Mouse (Mus musculus) thymus, postnatal 0 days (tissue): ENCODE measurements around the gene Trim30a. TPM values are rescaled to one million over a fixed set of nuclear protein-coding genes. Genes with fewer than 3 reads are reported as not detected.
A peak's percentile ranks its signal among the peaks of the same experiment; 100 is the strongest.
"Not testable (repeated sequence)": the region's sequence is repeated elsewhere in the genome, so short reads cannot be mapped to it uniquely, and the experiment has no call there.

ENCODE experiments used
- DNase-seq: peaks from one replicate; pipeline ENCODE4 v3.0.0-alpha.2; 2015; ENCODE audit warnings: low spot score
- polyA plus RNA-seq: library from polyadenylated mRNA; unstranded; fragments of >200 nt; fragmentation: Nextera tagmentation; extraction: Ambion mirVana; gene quantifications from 2 replicates; pipeline ENCODE4 v1.2.1, GENCODE M21; 2015

The Trim30a gene
- 15.3 and 17.9 TPM in 2 replicates for polyA plus RNA-seq

DNA sequence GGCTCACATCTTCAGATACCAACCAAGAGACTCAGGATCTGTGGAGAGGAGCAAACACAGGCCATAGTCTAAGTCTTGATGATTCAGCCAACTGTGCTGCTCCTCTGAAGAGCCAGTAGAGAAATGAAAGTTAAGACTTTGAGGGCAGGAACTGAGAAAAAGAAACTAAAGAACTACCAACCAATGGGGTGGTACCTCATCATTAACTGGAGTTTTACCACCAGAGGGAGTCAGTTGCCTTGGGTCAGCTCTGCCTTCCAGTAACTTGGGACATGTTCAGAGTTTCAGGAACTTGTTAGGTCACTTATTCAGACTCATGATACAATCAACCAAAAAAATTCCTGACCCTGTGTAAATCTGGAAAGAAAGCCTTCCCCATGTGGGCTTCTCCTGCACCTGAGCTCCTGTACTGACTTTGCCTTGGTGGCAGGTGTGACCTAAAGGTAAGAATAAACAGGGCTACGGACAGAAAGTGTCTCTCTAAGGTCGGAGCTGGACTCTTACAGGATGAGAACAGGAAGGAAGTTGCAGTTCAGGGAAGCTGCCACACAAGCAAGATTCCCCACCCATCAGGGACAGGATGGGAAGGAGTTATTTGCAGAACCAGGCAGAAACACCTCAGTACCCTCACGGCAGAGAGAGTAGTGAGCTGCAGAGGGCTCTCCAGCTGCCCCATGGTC lies at the start of gene Trim30a:
TSS of gene Trim30a (minus strand) at position 129 of the 680 bp plus-strand sequence.
- peak; percentile 33 for DNase-seq

DNA sequence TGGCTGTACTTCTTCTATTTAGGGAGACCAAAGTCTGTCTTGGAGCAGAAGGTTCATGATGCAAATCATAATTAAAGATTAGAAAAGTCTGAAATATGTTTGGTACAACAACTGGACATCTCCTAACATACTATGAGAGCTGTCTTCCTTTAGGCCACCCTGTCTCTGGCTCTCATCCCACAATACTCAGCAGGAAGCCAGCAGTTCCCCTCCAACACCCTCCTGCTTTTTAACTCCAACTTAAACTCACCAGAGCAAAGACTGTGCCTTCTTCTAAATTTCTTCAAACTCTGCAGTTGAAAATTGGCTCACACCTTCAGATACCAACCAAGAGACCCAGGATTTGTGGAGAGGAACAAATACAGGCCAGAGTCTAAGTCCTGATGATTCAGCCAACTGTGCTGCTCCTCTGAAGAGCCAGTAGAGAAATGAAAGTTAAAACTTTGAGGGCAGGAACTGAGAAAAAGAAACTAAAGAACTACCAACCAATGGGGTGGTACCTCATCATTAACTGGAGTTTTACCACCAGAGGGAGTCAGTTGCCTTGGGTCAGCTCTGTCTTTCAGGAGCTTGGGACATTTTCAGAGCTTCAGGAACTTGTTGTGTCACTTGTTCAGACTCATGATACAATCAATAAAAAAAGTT lies 42.5 kb upstream of the Trim30a start, which contains the start of gene Trim30d:
TSS of gene Trim30d (minus strand) at position 429 of the 645 bp plus-strand sequence.
- peak; percentile 24 for DNase-seq

DNA sequence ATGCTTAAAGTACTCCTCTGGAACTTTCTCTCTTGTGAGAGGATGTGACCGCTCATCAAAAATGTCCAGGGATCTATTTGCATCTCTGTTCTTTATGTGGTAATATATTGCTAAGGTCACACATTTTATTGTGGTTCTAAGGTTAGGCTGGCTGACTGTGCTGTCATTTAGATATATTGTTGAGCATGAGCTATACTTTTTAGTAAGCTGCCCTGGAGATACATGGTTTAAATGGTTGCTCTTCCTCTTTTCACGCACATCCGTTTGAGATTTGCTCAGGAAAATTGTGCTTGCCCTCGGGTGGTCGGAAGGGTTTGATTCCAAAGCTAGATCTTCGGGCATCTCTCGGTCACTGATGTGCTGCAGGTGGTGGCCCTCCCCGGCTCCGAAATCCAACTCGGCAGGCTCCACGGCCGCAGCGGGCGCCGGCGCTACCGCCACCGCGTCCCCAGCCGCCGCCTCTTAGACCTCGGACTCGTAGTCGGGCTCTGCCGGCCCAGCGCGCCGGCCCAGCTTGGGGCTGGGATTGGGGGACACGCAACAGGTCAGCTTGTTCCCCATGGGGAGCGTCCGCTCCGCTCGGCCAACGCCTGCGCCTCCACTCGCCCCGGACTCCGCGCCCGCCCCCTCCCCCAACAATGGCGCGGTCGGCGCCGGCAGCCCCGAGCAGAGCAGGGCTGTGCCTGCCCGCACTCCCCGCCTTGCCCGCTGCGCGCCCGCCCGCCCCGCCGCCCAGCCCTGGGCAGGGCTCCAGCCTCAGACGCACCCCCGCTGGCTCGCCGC lies 36.8 kb upstream of the Trim30a start:
- no peak for DNase-seq

DNA sequence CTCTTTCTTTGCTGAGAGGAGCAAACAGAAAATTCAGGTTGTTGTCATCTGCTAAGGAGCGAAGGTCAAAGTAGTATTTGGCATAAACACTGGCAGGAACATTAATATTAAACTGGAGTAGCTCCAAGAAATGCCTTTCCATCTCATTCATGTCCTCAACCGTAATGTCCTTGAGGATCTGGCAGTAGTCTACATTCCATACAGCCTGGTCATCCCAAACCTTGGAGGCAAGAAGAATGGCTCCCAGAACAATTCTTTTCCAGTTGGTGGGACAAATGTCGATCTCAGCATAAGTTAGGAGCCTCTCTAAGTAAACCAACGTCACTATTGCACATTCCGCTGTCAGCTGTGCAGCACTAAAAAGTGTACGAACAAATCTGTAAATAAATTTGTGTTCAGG lies 36.2 kb upstream of the Trim30a start:
- DNase-seq, result not testable (repeated sequence)

DNA sequence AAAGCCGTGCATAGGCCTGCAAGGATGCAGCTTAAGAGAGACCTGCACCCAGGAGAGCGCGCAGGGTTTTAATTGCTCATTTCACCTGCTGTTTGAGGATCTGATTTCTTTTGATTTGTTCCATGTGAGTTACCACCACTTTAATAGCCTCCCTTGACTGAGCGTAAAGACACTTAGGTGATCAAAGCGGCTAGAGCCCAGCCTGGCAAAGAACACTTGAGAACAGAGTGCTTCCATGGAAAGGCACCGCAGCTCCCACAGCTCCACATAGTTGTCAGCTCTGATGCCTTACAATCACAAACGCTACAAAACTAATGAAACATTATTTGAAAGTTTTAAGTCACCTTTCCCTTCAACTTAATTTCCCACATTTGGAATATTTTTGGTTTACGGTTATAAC lies 34.5 kb upstream of the Trim30a start:
- not testable (repeated sequence) for DNase-seq

DNA sequence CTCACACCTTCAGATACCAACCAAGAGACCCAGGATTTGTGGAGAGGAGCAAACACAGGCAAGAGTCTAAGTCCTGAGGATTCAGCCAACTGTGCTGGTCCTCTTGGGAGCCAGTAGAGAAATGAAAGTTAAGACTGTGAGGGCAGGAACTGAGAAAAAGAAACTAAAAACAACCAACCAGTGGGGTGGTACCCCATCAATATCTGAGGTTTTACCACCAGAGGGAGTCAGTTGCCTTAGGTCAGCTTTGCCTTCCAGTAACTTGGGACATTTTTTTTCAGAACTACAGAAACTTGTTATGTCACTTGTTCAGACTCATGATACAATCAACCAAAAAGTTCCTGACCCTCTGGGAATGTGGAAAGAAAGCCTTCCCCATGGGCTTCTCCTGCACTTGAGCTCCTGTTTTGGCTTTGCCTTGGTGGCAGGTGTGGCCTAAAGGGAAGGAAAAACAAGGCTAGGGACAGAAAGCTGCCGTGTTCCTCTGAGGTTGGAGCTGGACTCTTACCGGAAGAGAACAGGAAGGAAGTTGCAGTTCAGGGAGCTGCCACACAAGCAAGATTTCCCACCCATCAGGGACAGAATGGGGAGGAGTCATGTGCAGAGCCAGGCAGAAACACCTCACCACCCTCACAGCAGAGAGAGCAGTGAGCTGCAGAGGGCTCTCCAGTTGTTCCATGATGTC lies 18.9 kb downstream of the Trim30a start:
- DNase-seq, result peak; percentile 78

DNA sequence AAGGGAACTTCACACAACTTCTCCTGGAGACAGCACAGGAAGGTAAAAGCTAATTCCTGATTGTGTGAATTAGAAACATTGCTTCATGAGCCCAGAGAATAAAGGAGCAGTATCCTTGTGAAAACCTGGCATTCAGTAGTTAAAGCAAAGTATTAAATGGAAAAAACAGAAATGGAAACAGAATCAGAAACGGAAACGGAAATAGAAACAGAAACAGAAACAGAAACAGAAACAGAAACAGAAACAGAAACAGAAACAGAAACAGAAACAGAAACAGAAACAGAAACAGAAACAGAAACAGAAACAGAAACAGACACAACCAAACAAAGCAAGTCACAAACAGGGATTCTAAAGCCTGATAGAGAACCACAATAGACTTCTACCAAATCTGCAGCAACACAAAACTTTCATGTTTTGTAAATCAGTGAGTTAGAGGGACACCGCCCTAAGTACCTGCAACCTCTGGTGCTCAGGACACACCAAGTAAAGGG lies 60.5 kb downstream of the Trim30a start:
- no peak for DNase-seq

DNA sequence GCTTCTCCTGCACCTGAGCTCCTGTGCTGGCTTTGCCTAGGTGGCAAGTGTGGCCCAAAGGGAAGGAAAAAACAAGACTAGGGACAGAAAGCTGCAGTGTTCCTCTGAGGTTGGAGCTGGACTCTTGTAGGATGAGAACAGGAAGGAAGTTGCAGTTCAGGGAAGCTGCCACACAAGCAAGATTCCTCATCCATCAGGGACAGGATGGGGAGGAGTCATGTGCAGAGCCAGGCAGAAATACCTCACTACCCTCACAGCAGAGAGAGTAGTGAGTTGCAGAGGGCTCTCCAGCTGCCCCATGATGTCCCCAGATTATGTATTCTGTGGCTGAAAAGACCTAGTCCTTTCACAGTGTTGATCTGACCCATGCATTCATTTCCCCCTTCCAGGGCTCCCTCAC lies 63.9 kb downstream of the Trim30a start:
- DNase-seq, result no peak

DNA sequence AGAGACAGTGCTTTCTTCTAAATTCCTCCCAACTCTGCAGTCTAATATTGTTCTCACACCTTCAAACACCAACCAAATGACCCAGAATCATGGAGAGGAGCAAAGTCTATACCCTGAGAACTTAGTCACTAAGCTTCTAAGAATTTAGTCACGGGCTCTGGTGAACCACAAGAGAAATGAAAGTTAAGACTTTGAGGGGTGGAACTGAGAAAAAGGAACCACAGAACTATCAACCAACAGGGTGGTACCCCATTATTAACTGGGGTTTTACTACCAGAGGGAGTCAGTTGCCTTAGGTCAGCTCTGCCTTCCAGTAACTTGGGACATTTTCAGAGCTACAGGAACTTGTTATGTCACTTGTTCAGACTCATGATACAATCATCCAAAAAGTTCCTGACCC lies 64.3 kb downstream of the Trim30a start, which contains the start of gene Trim30c:
TSS of gene Trim30c (minus strand) at position 140 of the 400 bp plus-strand sequence.
- DNase-seq, result no peak

DNA sequence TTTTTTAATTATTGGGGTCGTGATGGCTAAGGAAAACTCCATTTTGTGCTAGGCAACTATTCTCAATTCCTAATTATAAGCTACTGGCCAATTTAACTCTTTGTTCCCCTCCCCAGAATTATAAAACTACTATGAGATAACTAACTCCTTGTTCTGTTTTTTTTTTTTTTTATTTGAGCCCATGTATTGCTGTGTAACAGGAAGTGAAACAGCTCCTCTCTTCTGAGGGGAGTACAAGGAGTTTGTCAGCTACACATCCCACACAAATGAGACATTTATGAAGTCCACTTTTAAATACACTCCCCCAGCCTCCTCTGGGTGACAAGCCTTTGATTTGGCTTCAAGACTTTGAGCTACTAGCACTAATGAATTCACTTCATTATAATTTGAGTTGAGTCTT lies 66.5 kb downstream of the Trim30a start:
- DNase-seq, result no peak

DNA sequence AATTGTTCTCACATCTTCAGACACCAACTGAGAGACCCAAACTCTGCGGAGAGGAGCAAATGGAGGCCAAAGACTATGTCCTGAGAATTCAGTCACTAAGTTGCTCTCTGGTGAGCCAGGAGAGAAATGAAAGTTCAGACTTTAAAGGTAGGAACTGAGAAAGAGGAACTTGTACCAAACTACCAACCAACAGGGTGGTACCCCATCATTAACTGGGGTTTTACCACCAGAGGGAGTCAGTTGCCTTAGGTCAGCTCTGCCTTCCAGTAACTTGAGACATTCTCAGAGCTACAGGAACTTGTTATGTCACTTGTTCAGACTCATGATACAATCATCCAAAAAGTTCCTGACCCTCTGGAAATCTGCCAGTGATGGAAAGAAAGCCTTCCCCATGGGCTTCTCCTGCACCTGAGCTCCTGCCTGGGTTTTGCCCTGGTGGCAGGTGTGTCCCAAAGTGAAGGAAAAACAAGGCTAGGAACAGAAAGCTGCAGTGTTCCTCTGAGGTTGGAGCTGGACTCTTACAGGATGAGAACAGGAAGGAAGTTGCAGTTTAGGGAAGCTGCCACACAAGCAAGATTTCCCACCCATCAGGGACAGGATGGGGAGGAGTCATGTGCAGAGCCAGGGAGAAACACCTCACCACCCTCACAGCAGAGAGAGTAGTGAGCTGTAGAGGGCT lies 95.1 kb downstream of the Trim30a start, which contains the start of gene Trim30b:
TSS of gene Trim30b (minus strand) at position 149 of the 679 bp plus-strand sequence.
- DNase-seq, result peak; percentile 60

DNA sequence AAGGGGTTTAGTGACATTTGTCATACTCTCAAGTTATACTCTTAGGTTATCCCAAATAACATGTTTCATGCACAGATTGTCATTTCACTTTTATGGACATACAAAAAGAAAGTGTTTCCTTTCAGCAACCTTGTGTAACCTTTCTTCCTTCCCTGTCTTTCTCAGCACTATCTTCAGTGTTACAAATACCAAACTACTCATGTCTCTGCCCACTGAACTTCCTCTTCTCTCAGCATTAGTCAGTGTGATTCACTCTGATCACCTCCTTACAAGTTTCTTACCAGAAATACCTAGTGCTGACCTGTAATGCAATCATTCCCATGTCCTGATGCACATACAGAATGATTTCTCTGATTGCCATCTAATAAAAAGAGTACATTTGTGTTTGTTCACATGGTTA lies 98.7 kb downstream of the Trim30a start:
- DNase-seq, result no peak

Other genes starting within 250 kb of the Trim30a start
- gene Trim6, start 246.4 kb downstream of the Trim30a start, polyA plus RNA-seq, result 0.75 and 0.99 TPM in 2 replicates
- gene Trim34a, start 220.7 kb downstream of the Trim30a start, polyA plus RNA-seq, result 10.4 and 12.0 TPM in 2 replicates
- 2.8 and 3.1 TPM in 2 replicates for gene Trim5, start 177.1 kb downstream of the Trim30a start, polyA plus RNA-seq
- 47.9 and 53.1 TPM in 2 replicates for gene Trim12a, start 149.7 kb downstream of the Trim30a start, polyA plus RNA-seq
- 0.10 and 0.22 TPM in 2 replicates for gene Trim34b, start 135.7 kb downstream of the Trim30a start, polyA plus RNA-seq
- 7.8 and 9.6 TPM in 2 replicates for gene Trim12c, start 111.8 kb downstream of the Trim30a start, polyA plus RNA-seq
- gene Trim30b, start 95.3 kb downstream of the Trim30a start, polyA plus RNA-seq, result 0.21 and 0.46 TPM in 2 replicates
- 0.45 and 0.74 TPM in 2 replicates for gene Trim30c, start 64.4 kb downstream of the Trim30a start, polyA plus RNA-seq
- gene Trim30d, start 42.7 kb upstream of the Trim30a start, polyA plus RNA-seq, result 4.9 and 5.8 TPM in 2 replicates
- gene Olfr651, start 84.9 kb upstream of the Trim30a start, polyA plus RNA-seq, result not detected in 2 replicates
- gene Olfr652, start 95.7 kb upstream of the Trim30a start, polyA plus RNA-seq, result not detected in 2 replicates
- gene Olfr653, start 112.1 kb upstream of the Trim30a start, polyA plus RNA-seq, result not detected in 2 replicates
- gene Olfr654, start 121.8 kb upstream of the Trim30a start, polyA plus RNA-seq, result not detected in 2 replicates
- gene Olfr655, start 136.6 kb upstream of the Trim30a start, polyA plus RNA-seq, result not detected in 2 replicates
- not detected in 2 replicates for gene Olfr656, start 148.8 kb upstream of the Trim30a start, polyA plus RNA-seq
- gene Olfr657, start 159.6 kb upstream of the Trim30a start, polyA plus RNA-seq, result not detected in 2 replicates
- not detected in 2 replicates for gene Olfr658, start 182.1 kb upstream of the Trim30a start, polyA plus RNA-seq
- not detected in 2 replicates for gene Olfr659, start 201.6 kb upstream of the Trim30a start, polyA plus RNA-seq
- gene Olfr661, start 221.3 kb upstream of the Trim30a start, polyA plus RNA-seq, result not detected in 2 replicates